Mouse (Mus musculus): ENCODE results near the gene Sh3rf3.

Gene Sh3rf3

GRCm38 (mm10) chr10:59179620-59180019, 366.5 kb downstream of the Sh3rf3 start:
- H3K9me3 ChIP-seq (ENCODE audit: low read length), result no peaks in the 10 kb centered on the region
- H3K4me3 ChIP-seq (replicated peaks; ENCODE audit: low read length), result no peak overlapping the region
- H3K36me3 ChIP-seq (ENCODE audit: insufficient read depth, low read length), result no peaks in the 10 kb centered on the region
- H3K27me3 ChIP-seq (ENCODE audit: insufficient read depth, low read length), result no peaks in the 10 kb centered on the region
- TF ChIP-seq CTCF (conservative IDR thresholded peaks at IDR 0.05; ENCODE audit: low read length) (no peak), POU5F1 (IDR thresholded peaks at IDR 0.05; ENCODE audit: borderline replicate concordance, low read length) (no peak), NANOG (IDR thresholded peaks at IDR 0.05; ENCODE audit: borderline replicate concordance, low read length) (no peak)
- no peaks in the 10 kb centered on the region for H3K4me1 ChIP-seq (replicated peaks; ENCODE audit: low read depth, low read length)

GRCm38 (mm10) chr10:59182306-59182705, 369.1 kb downstream of the Sh3rf3 start:
- Histone ChIP-seq H3K36me3 (ENCODE audit: insufficient read depth, low read length) (no peaks in the 10 kb centered on the region), H3K27me3 (ENCODE audit: insufficient read depth, low read length) (no peaks in the 10 kb centered on the region), H3K4me3 (replicated peaks; ENCODE audit: low read length) (no peak overlapping the region), H3K9me3 (ENCODE audit: low read length) (no peaks in the 10 kb centered on the region), H3K4me1 (replicated peaks; ENCODE audit: low read depth, low read length) (no peaks in the 10 kb centered on the region)
- no peak for TF ChIP-seq NANOG (IDR thresholded peaks at IDR 0.05; ENCODE audit: borderline replicate concordance, low read length)
- no peak for TF ChIP-seq POU5F1 (IDR thresholded peaks at IDR 0.05; ENCODE audit: borderline replicate concordance, low read length)
- TF ChIP-seq CTCF (conservative IDR thresholded peaks at IDR 0.05; ENCODE audit: low read length), result no peak

All from E14TG2a.4 (cell line).